Mouse (Mus musculus) heart, adult 2 months (tissue): Measurements from ENCODE around the gene Rbpj. TPM values are rescaled to one million over a fixed set of nuclear protein-coding genes. Genes with fewer than 3 reads are reported as not detected.

Source experiments
- DNase-seq, 2 experiments: peaks; one replicate each; pipeline ENCODE4 v3.0.0; 2021
- H3K27ac ChIP-seq: fragments of 200-600 bp; 2 replicates; pipeline ENCODE4 v1.8.1; 2022
- H3K27me3 ChIP-seq: fragments of 200-500 bp; 2 replicates; pipeline ENCODE4 v1.6.1; 2012; ENCODE audit warnings: mild to moderate bottlenecking, low read length, inconsistent platforms, mixed read lengths; ENCODE audit not compliant: control insufficient read depth, insufficient read depth
- H3K36me3 ChIP-seq: fragments of 200-500 bp; 2 replicates; pipeline ENCODE4 v1.6.1; 2012; ENCODE audit warnings: low read length, inconsistent platforms; ENCODE audit not compliant: control insufficient read depth, insufficient read depth
- H3K4me1 ChIP-seq: fragments of 200-500 bp; 2 replicates; pipeline ENCODE4 v1.6.1; 2011; ENCODE audit warnings: low read length; ENCODE audit not compliant: control insufficient read depth, insufficient read depth
- H3K4me3 ChIP-seq: fragments of 200-600 bp; 2 replicates; pipeline ENCODE4 v1.8.1; 2022
- H3K79me2 ChIP-seq: fragments of 200-500 bp; replicated peaks from 2 replicates; pipeline ENCODE4 v1.6.1; 2012; ENCODE audit warnings: mild to moderate bottlenecking, inconsistent platforms, low read length, moderate library complexity, mixed read lengths; ENCODE audit not compliant: control insufficient read depth, insufficient read depth
- H3K9ac ChIP-seq: fragments of 200-500 bp; 2 replicates; pipeline ENCODE4 v1.6.1; 2012; ENCODE audit warnings: low read depth, mild to moderate bottlenecking, control low read depth, inconsistent platforms, low read length, mixed read lengths
- CTCF ChIP-seq: fragments of 200-600 bp; IDR thresholded peaks from 2 replicates; pipeline ENCODE4 v1.8.1; 2022; ENCODE audit warnings: antibody characterized with exemption, mild to moderate bottlenecking, moderate library complexity
- EP300 ChIP-seq: fragments of 200-500 bp; IDR thresholded peaks from 2 replicates; pipeline ENCODE4 v1.6.1; 2011; ENCODE audit warnings: low read depth, low read length, control low read depth; ENCODE audit not compliant: insufficient read depth
- POLR2A ChIP-seq: fragments of 200-500 bp; IDR thresholded peaks from 2 replicates; pipeline ENCODE4 v1.6.1; 2011; ENCODE audit warnings: mild to moderate bottlenecking, low read depth, low read length, control low read depth; ENCODE audit not compliant: insufficient read depth
- WGBS: fragments of 180-500 bp; shearing (Covaris S2); methylation state at CpG from one replicate; pipeline ENCODE4 v1.1.7; 2018; 5-methylcytosine and 5-hydroxymethylcytosine counted together
- intact Hi-C: fragments of 180-260 bp; cut with DNase I; formaldehyde crosslinking; loops from one replicate; pipeline ENCODE4 v1.15.1; 2025
- polyA plus RNA-seq: library from polyadenylated mRNA; depleted of rRNA; stranded (reverse); fragments of >200 nt; gene quantifications from 2 replicates; pipeline ENCODE4 v1.2.3, GENCODE M21; 2012
- total RNA-seq, 2 experiments: library from RNA; stranded (reverse); gene quantifications; 2 replicates each; pipeline ENCODE4 v1.2.3; 2021

The Rbpj gene
- total and polyA plus RNA-seq, 3 experiments = 13.5 to 29.6 (median 22.1) TPM

- Histone ChIP-seq H3K9ac (no peak overlapping the region), H3K79me2 (no peaks in the 10 kb centered on the region), H3K27me3 (no peaks in the 10 kb centered on the region), H3K4me3 (no peak overlapping the region), H3K4me1 (no peaks in the 10 kb centered on the region), H3K36me3 (no peaks in the 10 kb centered on the region), H3K27ac (no peak overlapping the region)
- intact Hi-C loops = no loop called here
- TF ChIP-seq EP300 (no peak), CTCF (no peak), POLR2A (no peak)
- DNase-seq = no peak
- WGBS = 80% methylated on average over 3 of the region's 3 CpGs
These were observed 33.6 kb downstream of the Rbpj start for GRCm38 (mm10) chr5:53499571-53499970.

DNA sequence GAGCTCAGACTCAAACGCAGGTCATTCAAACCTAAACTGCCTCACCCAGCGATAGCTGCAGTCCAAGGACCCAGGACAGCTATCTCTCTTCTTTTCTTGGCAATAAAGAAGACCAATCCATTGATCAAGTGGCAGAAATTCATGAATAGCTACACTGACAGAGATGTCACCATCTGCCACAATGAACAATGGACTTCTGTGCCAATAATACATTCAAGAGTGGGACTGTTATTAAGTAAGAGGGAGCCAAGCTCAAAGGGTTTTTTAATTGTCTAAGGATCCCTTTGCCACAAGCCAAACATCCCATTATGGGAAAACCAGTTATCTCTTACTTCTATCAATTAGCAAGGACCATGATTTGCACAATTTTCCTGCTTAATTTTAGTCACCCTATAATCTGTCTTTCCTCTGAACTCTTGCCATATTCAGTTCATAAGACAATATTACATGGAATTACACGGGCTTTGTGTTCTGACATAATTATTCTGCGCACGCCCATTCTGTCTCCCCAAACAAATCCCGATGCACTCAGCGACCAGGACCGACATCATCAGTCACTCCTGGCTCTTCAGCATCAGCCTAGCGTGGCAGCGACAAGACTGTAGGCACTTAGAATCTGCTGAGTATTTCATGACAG is 34.7 kb downstream of the Rbpj start:
- 81% methylated on average over 10 of the region's 10 CpGs for WGBS
- H3K36me3 ChIP-seq = no peaks in the 10 kb centered on the region

DNA sequence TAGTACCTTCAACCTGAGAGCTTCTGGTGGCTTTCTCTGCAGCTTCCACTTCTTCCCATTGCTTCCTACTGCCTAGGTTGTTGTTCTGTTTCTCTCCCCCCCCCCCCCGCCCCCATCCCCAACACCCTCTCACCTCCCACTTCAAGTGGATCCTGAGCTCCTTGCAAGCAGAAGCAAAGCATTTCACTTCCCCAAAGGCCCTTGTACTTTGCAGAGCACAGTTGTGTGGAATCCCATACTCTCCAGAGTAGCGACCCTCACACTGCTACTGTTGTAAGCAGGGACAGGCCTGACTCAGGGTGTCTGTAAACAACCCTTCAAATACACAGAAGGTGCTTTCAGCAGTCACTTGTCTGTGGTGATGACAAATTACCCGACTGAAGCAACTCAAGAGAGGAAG is 37.3 kb downstream of the Rbpj start:
- TF ChIP-seq POLR2A (no peak), CTCF (no peak)
- Histone ChIP-seq H3K27me3 (no peaks in the 10 kb centered on the region), H3K27ac (no peak overlapping the region), H3K79me2 (no peaks in the 10 kb centered on the region), H3K9ac (no peak overlapping the region), H3K4me3 (no peak overlapping the region), H3K36me3 (no peaks in the 10 kb centered on the region), H3K4me1 (no peaks in the 10 kb centered on the region)
- DNase-seq = no peak
- WGBS = 54% methylated on average over 3 of the region's 3 CpGs
- intact Hi-C loops = no loop called here

More for the DNA sequence above, 34.7 kb downstream of the Rbpj start:
- TF ChIP-seq CTCF = no peak
- TF ChIP-seq EP300 = no peak
- no peak for TF ChIP-seq POLR2A
- Histone ChIP-seq H3K27me3 (no peaks in the 10 kb centered on the region), H3K4me1 (no peaks in the 10 kb centered on the region), H3K4me3 (no peak overlapping the region), H3K79me2 (no peaks in the 10 kb centered on the region), H3K27ac (no peak overlapping the region), H3K9ac (no peak overlapping the region)
- intact Hi-C loops = no loop called here
- DNase-seq = no peak

- H3K27ac ChIP-seq = no peak overlapping the region
- DNase-seq = no peak
- no peaks in the 10 kb centered on the region for H3K36me3 ChIP-seq
- WGBS = 72% methylated on average over 6 of the region's 6 CpGs
- H3K9ac ChIP-seq = no peak overlapping the region
- no peak overlapping the region for H3K4me3 ChIP-seq
- H3K4me1 ChIP-seq = no peaks in the 10 kb centered on the region; the same call in 1 of the 2 replicates
- no peak for TF ChIP-seq CTCF
- TF ChIP-seq EP300 = no peak
- TF ChIP-seq POLR2A = no peak
- H3K79me2 ChIP-seq = no peaks in the 10 kb centered on the region
- intact Hi-C loops = no loop called here
- no peaks in the 10 kb centered on the region for H3K27me3 ChIP-seq
These were observed 39.8 kb downstream of the Rbpj start for GRCm38 (mm10) chr5:53505751-53506150.

- H3K36me3 ChIP-seq = no peaks in the 10 kb centered on the region
- no peak overlapping the region for H3K9ac ChIP-seq
- H3K4me3 ChIP-seq = no peak overlapping the region
- TF ChIP-seq POLR2A (no peak), CTCF (no peak), EP300 (no peak)
- no peaks in the 10 kb centered on the region for H3K27me3 ChIP-seq
- H3K4me1 ChIP-seq = peaks cover 3% of the 10 kb centered on the region
- no peak for DNase-seq
- 82% methylated on average over 5 of the region's 5 CpGs for WGBS
- H3K79me2 ChIP-seq = no peaks in the 10 kb centered on the region
- no peak overlapping the region for H3K27ac ChIP-seq
- intact Hi-C loops = no loop called here
These were observed 41.4 kb downstream of the Rbpj start for GRCm38 (mm10) chr5:53507371-53507770.

DNA sequence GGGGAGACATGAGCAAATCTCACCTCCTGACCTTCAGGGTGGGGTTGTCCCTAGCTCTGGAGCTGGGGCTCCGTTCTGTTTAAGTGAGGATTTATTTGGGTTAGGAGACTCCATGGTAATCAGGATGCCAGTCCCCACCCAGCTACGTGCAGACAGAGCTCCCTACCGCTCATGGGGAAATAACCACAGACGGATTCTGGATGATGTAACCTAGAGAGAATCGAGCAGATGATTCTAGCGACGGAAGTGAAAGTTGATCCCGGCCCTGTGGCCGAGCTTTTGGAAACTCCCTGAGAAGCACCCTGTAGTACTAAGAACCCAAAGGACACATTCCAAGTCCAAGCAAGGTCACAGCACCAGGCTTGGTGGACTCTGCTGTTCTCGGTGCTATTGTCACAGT is 43.5 kb downstream of the Rbpj start:
- DNase-seq = peak; percentile 47 to 69
- 44% methylated on average over 10 of the region's 10 CpGs for WGBS
- Histone ChIP-seq H3K27ac (peak overlapping the region; percentile 34; the same call in 1 of the 2 replicates), H3K27me3 (no peaks in the 10 kb centered on the region), H3K36me3 (no peaks in the 10 kb centered on the region), H3K4me3 (no peak overlapping the region), H3K9ac (no peak overlapping the region), H3K4me1 (peaks cover 3% of the 10 kb centered on the region), H3K79me2 (no peaks in the 10 kb centered on the region)
- TF ChIP-seq POLR2A (no peak), CTCF (no peak), EP300 (0 out of 2 replicates have a peak, but pooled peaks have one; percentile 44)
- intact Hi-C loops = no loop called here
